Mouse (Mus musculus): ENCODE results near the gene Pnlip. TPM values are rescaled to one million over a fixed set of nuclear protein-coding genes. Genes with fewer than 3 reads are reported as not detected.

Pnlip gene
- total RNA-seq (2021) = 1 to 10 TPM; 2.1 to 3.2 TPM
- long read RNA-seq, partial matches to known transcripts = 0 of 1 reads
- long read RNA-seq, other reads (novel, unspliced or antisense) = 1 of 1 reads

DNA sequence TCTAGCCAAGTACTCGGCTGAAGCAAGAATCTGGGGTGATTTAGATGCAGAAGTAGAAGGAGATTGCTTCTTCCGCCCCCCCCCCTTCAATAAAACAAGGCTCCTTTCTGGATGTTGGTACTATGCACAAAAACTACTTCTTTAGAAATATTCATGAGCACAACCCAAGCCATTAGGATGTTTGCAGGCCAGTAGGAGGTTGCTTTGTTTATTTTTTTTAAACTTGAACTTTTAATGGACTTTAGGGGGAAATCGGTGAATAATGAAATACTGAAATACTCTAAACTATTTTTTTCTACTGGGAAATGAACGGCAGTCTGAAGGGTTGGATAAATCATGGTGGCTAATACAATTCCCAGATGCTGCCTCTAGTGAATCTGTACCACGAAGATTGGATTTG is at the start of gene Pnlip:
Gene Pnlip, plus strand, starts transcription at position 301 of the 400 bp plus-strand sequence.
- no peak for DNase-seq (ENCODE audit: low spot score in 2 of 2)

DNA sequence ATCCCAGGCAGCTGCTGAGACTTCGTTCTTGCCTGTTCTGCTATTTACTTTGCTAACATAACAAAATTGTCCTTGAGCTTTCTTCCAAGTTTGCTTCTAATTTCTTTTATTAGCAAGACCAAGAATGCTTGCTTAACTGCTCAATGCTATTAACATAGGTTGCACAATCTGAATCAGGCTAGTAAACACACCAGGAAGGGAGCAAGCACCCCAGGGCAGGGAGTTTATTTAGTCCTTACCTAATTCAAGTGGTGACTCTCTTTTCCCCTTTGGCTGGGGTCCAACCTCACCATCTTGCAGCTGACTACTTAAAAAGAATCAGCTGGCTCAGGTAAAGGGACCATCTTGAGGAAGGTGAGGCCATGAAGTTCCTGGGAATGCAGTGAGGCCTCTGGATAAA is 42.6 kb upstream of the Pnlip start:
- no peak for DNase-seq (ENCODE audit: low spot score in 2 of 2)

DNA sequence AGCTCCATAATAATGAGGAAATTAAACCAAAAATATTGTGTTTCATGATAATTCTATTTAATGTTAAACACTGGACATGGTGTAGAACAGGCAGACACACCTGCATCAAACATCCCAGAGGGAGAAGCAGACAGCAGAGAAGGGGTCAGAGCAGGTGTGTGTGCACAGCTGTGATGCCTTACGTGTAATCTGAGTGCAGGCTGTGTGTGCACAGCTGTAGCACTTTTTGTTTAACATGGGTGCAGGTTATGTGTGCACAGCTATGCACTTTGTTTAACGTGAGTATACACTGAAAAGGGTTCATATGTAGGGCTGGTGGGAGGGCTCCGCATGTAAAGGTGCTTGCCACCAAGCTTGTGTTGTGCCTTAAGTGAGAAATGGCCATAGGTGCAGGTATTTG is 39.6 kb upstream of the Pnlip start:
- no peak for DNase-seq (ENCODE audit: low spot score in 2 of 2)

DNA sequence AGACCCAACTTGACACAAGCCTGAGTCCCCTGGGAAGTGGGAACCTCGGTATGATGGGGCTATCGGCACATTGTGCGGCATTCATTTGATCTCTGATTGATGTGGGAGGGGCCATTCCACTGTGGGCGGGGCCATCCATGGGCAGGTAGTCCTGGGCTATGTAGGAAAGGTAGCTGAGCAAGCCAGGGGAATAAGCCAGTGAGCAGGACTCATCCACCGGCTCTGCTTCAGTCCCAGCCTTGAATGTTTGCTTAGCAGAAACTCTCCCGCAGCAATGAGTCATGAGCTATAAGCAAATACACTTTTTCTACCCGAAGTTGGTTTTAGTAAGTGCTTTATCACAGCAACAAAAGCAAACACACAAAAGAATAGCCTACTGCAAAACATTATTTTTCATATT is 35.7 kb upstream of the Pnlip start:
- no peak for DNase-seq (ENCODE audit: low spot score in 2 of 2)

DNA sequence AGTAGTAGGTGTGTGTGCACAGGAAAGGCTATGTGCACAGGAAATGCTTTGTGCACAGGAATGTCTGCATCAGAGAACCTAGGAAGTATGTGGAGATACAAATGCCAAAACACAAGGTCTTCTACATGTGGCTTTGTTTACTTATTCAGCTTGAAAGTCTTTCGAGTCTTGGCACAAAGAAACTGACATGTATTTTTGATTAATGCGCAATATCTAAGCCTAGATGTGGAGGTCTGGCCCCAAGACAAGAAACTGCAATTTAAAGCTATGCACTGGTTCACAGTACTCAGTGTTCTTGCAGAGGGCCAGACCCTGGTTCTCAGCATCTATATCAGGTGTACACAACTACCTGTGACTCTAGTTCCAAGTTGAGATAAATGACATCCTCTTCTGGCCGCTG is 31.6 kb upstream of the Pnlip start:
- DNase-seq (ENCODE audit: low spot score in 2 of 2) = no peak

DNA sequence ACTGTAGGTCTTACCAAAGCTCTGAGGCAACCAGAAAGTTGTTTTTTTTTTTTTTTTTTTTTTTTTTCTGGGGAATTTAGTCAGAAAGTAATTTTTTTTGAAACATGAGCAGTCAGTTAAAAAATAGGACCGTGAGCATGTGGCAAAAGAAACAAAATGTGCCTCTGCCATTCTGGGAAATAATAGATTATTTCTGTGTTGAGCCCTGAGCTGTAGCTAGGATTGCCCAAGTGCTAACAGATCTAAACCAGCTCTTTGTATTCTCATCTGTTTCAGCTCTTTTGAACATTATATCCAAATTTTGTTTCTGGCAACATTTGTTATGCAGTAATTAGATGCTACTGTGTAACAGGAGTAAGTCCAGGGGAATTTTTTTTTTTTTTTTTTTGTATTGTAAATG is 30.7 kb upstream of the Pnlip start:
- no peak for DNase-seq (ENCODE audit: low spot score in 2 of 2)

DNA sequence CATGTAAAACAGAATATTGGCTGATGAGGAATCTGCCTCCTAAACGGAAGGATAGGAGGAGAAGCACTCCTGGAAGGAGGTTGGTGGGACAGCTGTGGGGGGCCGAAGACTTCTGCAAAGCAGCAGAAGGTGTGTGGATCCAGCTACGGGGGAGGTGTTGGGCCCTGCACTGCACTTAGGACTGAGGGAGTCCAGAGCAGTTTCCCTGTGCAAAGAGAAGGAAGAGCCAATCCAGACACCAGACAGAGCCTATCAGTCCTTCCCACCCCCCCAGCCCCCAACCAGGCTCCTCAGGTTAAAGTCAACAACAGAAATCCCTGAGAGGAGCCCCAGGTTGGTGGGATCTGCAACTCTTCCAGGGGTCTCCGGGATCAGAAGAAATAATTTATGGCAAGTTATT is 27.5 kb upstream of the Pnlip start:
- no peak for DNase-seq (ENCODE audit: low spot score in 2 of 2)

DNA sequence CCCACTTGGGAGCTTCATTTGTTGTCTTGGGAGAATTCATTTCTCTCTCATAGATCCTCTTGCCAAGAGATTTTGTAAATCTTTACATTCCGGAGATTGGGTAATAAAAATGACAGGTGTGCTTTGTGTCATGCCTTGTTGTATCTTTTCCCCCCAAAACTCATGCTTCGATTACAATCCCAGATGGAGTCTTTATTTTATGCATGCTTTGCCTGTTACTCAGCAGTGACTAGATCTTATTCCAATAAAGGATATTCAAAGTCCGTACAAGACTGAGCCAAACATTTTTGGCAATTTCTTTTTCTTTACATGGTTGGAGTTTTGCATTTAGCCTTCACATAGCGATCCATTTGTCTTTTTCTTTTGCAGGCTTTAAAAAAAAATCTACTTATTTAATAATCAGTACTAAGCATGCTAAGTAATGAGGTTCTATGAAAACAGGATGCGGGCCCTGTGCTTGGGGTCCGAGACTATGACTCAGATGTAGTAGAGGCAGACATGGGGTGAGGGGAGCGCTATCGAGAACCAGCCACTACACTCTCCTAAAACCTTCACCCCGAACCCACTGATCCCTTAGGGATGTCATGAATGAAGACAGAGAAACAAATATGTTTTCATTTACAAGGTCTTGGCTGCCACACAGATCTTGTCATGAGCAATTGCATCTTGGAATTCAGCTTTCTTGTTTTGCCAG is 26.9 kb upstream of the Pnlip start:
- no peak for DNase-seq (ENCODE audit: low spot score in 2 of 2)

DNA sequence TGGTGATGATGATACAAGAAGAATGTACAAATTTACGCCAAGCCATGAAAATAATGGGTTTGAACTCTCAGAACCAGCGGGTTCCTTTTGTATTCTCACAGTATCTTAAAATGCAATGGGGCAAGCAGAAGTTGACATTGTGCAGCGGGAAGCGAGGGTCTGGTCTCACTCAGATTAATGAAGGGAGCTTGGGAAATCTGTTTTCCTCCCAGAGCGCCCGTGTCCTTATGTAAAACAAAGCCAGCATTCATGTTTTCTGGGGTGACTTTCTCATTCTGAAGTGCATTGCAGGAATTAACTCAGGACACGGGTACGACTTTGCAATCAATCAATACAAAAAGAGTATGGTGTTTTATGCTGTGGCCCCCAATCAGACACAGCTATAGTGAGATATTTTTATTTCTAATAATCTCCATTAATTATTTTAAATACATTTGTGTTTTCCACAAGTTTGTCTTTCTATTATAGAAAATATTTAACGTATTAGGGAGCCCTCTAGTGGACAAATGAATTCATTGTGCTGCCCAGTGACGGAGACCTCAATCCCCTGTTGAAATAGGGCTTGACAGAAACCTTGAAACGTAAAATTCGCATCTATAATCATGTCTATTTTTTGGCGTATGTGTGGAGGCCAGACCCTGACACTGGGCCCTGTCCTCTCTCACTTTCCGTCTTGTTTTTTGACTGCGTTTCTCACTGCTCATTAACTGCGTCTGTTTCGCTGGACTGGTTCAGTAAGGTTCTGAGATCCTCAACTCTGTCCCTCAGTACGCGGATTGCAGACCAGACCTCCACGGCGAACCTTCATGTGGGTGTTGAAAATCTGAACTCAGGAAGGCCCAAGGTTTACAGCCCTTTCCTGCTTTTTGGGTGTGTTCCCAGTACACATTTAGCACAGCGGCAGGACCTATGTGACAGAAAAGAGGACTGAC is 24.6 kb upstream of the Pnlip start:
- DNase-seq (ENCODE audit: low spot score in 2 of 2) = peak in 1 of 2 experiments; percentile 34

DNA sequence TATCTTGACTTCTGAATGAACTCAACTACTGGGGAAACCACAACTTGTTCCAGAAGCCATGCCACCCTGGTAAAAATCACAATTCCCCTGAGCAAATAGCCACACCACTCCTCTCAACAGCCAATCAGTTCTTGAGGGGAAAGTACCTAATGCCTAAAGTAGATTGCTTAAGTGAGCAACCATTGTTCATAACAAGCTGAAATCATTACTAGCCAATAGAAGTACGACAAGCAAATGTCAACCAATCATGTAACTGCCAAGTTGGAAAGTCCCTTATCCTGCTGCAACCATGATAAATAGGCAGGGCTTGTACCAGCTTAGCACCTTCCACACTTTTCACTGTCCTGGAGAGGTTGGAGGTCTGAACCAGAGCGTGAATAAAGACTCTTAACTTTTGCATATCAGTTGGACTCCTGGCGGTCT is 22.9 kb upstream of the Pnlip start:
- no peak for DNase-seq (ENCODE audit: low spot score in 2 of 2)

DNA sequence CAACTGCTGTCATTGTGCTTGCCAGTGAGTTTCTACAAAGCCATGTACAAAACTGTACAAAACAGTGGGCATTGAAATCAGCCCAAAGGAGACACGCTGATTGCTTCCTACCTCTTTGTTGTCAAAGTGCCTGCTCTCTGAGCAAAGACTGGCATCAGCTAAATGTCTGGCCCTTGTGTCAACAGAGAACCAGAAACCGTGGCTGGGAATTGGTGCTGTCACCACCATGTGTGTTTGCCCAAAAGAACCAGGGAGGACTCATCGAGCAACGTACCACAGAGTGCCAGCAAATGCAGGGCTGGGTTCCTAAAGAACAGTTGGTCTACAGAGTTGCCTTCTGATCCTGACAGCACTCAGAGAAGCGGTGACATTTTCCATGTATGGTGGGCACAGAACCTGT is 2.3 kb upstream of the Pnlip start:
- peak; percentile 49 to 53 for DNase-seq (ENCODE audit: low spot score in 2 of 2)

DNA sequence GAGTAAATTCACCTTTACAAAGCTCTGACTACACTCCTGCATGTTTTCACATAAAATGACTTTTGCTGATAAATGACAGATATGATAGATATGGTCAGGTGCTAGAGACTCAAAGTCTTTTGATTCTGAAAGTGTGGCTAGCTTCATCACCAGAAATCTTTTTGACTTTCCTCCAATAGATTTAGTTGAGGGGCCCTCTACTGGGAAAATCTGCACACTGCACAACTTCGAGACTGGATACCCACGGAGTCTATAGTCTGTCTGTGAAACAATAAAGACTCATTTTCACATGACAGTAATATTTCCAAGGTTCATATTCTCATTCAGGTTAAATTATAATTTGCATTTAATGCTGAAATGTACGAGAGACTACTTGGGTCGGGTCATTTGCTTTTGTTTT is 9.8 kb downstream of the Pnlip start:
- peak; percentile 17 to 38 for DNase-seq (ENCODE audit: low spot score in 2 of 2)

DNA sequence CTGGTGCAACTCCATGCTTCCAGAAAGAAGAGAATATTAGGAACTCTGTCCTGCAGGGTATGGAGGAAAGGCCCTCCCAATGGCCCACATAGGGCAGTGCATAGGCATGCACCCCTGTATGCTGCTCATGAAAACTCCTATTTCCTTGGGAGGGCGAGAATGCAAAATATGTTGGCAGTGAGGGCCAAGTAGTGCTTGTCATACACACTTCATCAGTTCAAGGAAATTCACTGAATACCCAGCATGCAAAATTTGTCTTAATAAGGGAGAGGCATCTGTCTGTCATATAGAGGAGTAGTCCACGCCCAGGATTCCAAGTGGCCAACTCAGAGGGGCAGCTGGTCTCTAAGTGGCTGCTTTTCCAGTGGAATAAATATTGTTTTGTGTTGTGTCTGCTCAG is 11.0 kb downstream of the Pnlip start:
- DNase-seq (ENCODE audit: low spot score in 2 of 2) = no peak

DNA sequence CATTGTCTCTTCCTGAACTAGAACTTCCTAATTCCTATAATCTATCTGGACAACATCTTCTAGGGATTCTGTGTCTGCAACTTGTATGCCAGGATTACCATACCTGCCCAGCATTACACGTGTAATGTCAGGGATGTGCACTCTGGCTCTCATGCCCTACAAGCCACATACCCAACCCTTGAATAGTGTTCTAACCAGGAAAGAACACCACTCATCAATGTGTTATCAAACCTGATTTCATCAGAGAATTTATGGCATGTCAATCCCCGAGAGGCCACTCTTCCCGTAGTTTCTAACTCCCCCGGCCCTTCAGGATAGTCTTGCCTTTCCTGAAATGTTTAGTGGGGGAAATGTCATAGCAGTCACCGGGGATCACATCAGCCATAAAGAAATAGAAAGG is 12.6 kb downstream of the Pnlip start:
- DNase-seq (ENCODE audit: low spot score in 2 of 2) = no peak

DNA sequence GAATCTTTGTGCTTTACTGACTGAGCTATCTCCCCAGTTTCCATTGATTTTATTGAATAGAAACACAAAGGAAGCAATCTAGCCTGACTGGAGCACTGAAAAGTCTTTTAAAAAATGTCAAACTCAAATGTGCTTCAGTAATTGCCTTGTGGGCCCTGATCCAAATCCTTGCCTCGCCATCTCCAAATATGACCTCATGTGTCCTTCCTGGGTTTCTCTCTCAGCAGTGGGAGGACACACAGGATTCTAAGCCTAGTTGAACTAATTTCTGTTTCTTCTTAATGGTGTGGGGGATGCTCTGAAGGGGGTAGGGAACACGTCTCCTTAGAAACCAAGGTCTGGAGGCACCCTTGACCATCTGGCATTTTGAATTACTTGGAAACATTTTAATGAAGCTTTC is 22.3 kb downstream of the Pnlip start:
- peak in 1 of 2 experiments; percentile 18 for DNase-seq (ENCODE audit: low spot score in 2 of 2)

DNA sequence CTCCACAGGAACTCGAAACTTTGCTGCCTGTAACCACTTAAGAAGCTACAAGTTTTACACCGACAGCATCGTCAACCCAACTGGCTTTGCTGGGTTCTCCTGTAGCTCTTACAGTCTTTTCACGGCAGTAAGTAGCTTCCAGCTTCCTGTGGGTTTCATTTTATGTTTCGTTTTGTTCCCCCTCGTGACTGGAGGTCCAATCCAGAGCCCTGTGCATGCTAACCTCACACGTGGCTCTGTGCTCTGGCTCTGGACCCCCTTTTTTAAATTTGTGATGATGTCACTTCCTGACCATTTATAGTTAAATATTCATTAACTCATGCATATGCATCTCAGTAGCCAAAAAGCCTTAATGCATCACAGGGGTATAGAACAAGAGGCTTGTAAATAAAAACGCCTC is 24.8 kb downstream of the Pnlip start:
- DNase-seq (ENCODE audit: low spot score in 2 of 2) = no peak

DNA sequence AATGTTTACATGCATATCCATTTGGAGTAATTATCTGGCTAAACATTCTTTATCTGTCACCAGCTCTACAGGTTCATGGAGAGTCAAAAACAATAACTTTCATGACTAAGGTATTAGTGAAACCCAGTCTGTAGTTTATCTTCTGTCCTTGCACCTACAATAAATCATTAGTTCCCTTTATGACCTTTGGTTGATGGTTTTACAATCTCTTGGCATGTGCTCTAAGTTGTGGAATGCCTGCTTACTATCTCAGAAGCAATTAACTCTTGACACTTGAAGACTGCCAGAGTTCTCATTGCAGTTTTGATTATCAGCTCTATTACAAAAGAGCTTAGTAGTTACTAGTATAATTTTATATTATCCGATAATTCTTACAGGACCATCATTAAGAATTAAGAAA is 36.6 kb downstream of the Pnlip start:
- no peak for DNase-seq (ENCODE audit: low spot score in 2 of 2)

DNA sequence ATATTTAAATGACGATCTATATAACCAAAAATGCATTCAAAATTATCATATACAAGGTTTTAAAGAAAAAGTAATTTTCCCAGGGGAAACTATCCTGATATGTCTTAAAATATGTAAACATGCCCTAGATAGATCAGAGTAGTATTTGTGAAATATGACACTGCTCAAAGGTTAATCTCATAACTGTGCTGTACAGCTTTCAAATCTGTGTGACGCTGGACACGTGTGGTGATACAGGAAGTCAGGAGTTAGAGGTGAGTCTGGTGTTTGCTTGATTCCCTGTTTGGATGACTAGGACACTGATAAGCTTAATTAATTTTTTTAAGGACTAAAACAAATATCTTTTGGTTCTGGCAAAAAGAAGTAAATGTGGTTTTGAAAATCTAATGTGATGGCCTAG is 43.0 kb downstream of the Pnlip start:
- no peak for DNase-seq (ENCODE audit: low spot score in 2 of 2)

DNA sequence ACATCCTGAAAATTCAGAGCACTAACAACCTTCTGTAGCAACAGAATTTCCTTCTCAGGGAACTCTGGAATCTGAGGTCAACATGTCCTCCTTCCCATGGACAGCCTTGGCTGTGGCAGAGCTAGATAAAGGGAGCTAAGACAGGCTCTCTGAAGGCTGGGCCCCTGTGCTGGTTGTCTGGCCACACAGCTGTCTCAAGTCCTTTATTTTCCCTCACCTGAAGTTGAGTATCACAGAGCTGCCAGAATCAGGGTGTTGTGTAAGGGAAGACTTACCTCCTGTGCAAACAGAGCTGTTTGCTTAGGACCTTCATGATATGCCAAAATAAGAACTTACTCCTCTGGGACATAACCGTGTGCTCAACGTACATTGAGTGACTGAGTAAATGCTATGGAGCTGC is 43.9 kb downstream of the Pnlip start:
- no peak for DNase-seq (ENCODE audit: low spot score in 2 of 2)

DNA sequence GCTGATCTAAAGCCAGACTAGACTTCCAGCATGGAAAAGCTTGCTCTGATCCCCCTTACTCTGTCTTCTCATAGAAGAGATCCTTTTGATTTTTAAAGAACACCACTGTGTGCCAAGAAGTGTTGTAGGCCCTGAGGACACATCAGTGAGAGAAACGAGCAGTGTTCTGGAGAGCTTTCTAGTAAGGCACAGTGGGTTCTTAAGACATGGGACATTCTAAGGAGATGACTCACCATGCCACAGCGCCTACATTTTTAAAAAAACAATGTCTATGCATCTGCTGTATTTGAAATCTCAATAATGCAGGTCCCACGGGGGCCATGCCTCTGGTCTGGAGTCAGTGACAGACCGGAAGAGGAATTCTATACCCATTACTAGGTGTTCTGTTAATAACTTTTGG is 52.3 kb downstream of the Pnlip start:
- DNase-seq (ENCODE audit: low spot score in 2 of 2) = no peak

DNA sequence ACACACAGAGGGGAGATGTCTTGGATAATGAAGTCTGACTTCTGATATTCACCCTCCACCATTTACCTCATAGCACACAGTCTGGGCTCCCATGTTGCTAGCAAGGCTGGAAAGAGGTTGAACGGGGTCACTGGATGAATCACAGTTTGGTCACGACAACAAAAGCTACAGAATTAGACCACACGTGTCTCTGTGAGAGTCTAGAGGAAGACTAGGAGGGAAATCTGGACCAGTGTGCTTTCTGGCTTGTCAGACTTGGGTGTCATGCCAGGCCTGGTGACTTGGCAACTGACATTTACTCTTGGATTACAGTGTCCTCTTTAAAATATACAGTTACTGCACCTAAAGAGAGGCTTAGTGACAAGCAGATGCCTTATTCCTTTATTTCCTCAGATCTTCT is 56.3 kb downstream of the Pnlip start:
- no peak for DNase-seq (ENCODE audit: low spot score in 2 of 2)

DNA sequence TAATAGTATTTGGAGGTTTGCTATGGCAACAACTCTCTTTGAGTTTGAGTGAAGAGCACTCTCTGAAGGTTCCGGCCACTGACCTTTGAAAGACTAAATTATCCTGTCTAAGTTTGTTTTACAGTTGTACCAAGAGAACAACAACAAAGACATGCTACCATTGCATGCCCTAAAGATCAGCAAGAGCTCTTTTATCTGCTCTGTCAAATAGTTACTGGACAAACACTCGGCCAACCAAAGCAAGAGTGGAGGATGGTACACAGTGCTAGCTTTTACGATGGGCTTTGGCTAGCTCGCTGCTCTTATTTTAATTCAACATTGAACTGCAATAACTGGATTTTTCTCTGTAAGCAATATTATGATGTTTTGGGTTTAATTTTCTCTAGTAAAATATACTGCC is 65.6 kb downstream of the Pnlip start:
- DNase-seq (ENCODE audit: low spot score in 2 of 2) = no peak

DNA sequence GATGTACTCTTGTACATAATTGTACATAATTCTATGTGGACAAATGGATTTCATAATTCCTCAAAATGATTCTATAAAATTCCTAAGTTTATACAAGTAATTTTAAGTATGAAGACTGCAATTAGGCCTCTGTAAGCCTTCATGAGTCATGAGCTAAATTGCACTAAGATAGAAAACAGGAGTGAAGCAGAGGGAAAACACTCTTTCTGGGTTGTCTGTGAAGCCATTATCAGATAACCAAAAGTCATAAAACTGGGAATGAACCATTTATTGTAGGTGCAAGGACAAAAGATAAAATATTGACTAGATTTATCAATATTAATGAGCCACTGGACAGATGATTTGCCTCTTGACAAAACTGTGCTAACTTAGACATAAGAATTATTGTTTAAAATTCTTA is 68.1 kb downstream of the Pnlip start:
- no peak for DNase-seq (ENCODE audit: low spot score in 2 of 2)

All from layer of hippocampus, postnatal 10 days (tissue).